Mouse (Mus musculus): ENCODE data around the gene Ttc7b.

- TF ChIP-seq CTCF (IDR thresholded peaks at IDR 0.05; ENCODE audit: low read depth, low read length) (no peak), GATA1 (IDR thresholded peaks at IDR 0.05; ENCODE audit: borderline replicate concordance, low read length) (no peak), TAL1 (conservative IDR thresholded peaks at IDR 0.05; ENCODE audit: low read depth, low read length) (no peak), GATA2 (IDR thresholded peaks at IDR 0.05; ENCODE audit: borderline replicate concordance, low read depth, low read length) (no peak)
Measured at GRCm38 (mm10) chr12:100480642-100481442, 39.8 kb downstream of the Ttc7b start.
